Mouse (Mus musculus) myocyte (in vitro differentiated cells): Measurements from ENCODE around the gene Trim7.

ENCODE experiments used
- E2F4 ChIP-seq: IDR thresholded peaks from one replicate; pipeline ENCODE4 v1.6.1; 2011; ENCODE audit warnings: mild to moderate bottlenecking, control low read depth, moderate library complexity; ENCODE audit not compliant: insufficient read depth
- POLR2A ChIP-seq: IDR thresholded peaks from one replicate; pipeline ENCODE4 v1.6.1; 2011; ENCODE audit warnings: low read depth, mild to moderate bottlenecking, control low read depth, moderate library complexity; ENCODE audit not compliant: insufficient read length
- REST ChIP-seq: IDR thresholded peaks from one replicate; pipeline ENCODE4 v1.6.1; 2011; ENCODE audit warnings: mild to moderate bottlenecking, control low read depth, moderate library complexity; ENCODE audit not compliant: insufficient read depth, insufficient read length
- TCF3 ChIP-seq: IDR thresholded peaks from one replicate; pipeline ENCODE4 v1.6.1; 2011; ENCODE audit warnings: low read depth, control low read depth; ENCODE audit not compliant: insufficient read length

DNA sequence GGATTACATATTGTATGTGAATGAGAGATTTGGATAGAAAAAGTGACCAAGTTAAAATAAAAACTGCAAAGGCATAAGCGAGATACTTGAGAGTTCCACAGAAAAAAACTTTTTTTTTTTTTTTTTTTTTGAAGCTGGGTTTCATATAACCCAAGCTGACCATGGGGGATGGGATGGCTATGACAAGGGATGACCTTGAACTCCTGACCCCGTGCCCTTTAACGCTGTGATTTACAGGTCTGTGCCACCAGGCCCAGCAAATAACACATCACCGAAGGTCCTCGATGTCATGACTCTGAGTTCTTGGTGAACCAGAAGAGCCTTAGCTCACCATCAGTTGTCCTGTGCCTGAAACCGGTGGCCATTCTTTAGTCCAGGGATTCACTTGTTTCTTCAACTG is 10.0 kb downstream of the Trim7 start:
- TF ChIP-seq E2F4 (no peak), POLR2A (no peak), TCF3 (no peak), REST (no peak)
